Mouse (Mus musculus): Measurements from ENCODE around the gene Gm27029. TPM values are rescaled to one million over a fixed set of nuclear protein-coding genes. Genes with fewer than 3 reads are reported as not detected.
"Not testable (repeated sequence)": the region's sequence is repeated elsewhere in the genome, so short reads cannot be mapped to it uniquely, and the experiment has no call there.

The Gm27029 gene
- 10.4 and 11.5 TPM in 2 replicates for polyA plus RNA-seq (2014; fragmentation: Nextera tagmentation; extraction: Ambion mirVana)

- Histone ChIP-seq H3K4me2 (ENCODE audit: low read depth, severe bottlenecking) (peak within 1 kb of the TSS; percentile 96), H3K27me3 (ENCODE audit: control insufficient read depth, insufficient read depth, low read length) (no peaks in the 10 kb centered on the region), H3K36me3 (ENCODE audit: control insufficient read depth, insufficient read depth, low read length) (peaks cover under 1% of the 10 kb centered on the region; the same call in 1 of the 2 replicates), H3K4me3 (ENCODE audit: low read depth, low read length) (peak within 1 kb of the TSS; percentile 98), H3K4me1 (ENCODE audit: control insufficient read depth, insufficient read depth, low read length) (0 out of 2 replicates have a peak, but pooled peaks cover 7% of the 10 kb centered on the region), H3K9ac (ENCODE audit: low read length) (peak within 1 kb of the TSS; percentile 78), H3K9me3 (ENCODE audit: control insufficient read depth, low read length) (no peaks in the 10 kb centered on the region), H3K27ac (replicated peaks; ENCODE audit: low read depth, low read length) (peak within 1 kb of the TSS; percentile 52; the same call in 1 of the 2 replicates)
- WGBS = 6% methylated on average over 23 of the region's 23 CpGs
- ATAC-seq (ENCODE audit: insufficient number of reproducible peaks, low FRiP score, low TSS enrichment, low read depth) (peak; percentile 53; the same call in 1 of the 2 replicates), DNase-seq (ENCODE audit: low spot score) (no peak)
Observed at GRCm38 (mm10) chr11:101424105-101424851, at the start of gene Gm27029. Gm27029 (minus strand) TSS chr11:101424796.

- WGBS = 87% methylated on average over 5 of the region's 5 CpGs
- no peak overlapping the region for H3K4me3 ChIP-seq (ENCODE audit: low read depth, low read length)
- H3K4me1 ChIP-seq (ENCODE audit: control insufficient read depth, insufficient read depth, low read length) = no peaks in the 10 kb centered on the region; the same call in 1 of the 2 replicates
- no peak for ATAC-seq (ENCODE audit: insufficient number of reproducible peaks, low FRiP score, low TSS enrichment, low read depth)
- no peak overlapping the region for H3K9ac ChIP-seq (ENCODE audit: low read length)
- no peak overlapping the region for H3K4me2 ChIP-seq (ENCODE audit: low read depth, severe bottlenecking)
- DNase-seq (ENCODE audit: low spot score) = no peak
- H3K9me3 ChIP-seq (ENCODE audit: control insufficient read depth, low read length) = no peaks in the 10 kb centered on the region
- no peak overlapping the region for H3K27ac ChIP-seq (replicated peaks; ENCODE audit: low read depth, low read length)
- no peaks in the 10 kb centered on the region for H3K36me3 ChIP-seq (ENCODE audit: control insufficient read depth, insufficient read depth, low read length)
- H3K27me3 ChIP-seq (ENCODE audit: control insufficient read depth, insufficient read depth, low read length) = no peaks in the 10 kb centered on the region
Observed at GRCm38 (mm10) chr11:101474298-101474697, 49.7 kb upstream of the Gm27029 start.

DNA sequence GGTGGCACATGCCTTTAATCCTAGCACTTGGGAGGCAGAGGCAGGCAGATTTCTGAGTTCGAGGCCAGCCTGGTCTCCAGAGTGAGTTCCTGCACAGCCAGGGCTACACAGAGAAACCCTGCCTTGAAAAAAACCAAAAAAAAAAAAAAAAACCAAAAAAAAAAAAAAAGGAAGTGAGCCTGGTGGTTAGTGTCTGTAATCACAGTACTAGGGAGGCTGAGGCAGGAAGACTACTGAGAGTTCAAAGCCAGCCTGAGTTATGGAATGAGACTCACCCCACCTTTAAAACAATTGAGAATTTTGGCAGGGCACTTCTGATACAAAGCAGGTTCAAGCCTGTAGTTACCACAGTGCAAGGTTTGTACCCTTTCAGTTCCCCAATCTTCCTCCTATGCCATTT lies 49.1 kb upstream of the Gm27029 start:
- not testable (repeated sequence) for H3K4me3 ChIP-seq (ENCODE audit: low read depth, low read length); H3K9ac ChIP-seq (ENCODE audit: low read length); H3K4me2 ChIP-seq (ENCODE audit: low read depth, severe bottlenecking); H3K9me3 ChIP-seq (ENCODE audit: control insufficient read depth, low read length); H3K36me3 ChIP-seq (ENCODE audit: control insufficient read depth, insufficient read depth, low read length); ATAC-seq (ENCODE audit: insufficient number of reproducible peaks, low FRiP score, low TSS enrichment, low read depth); H3K4me1 ChIP-seq (ENCODE audit: control insufficient read depth, insufficient read depth, low read length); H3K27ac ChIP-seq (replicated peaks; ENCODE audit: low read depth, low read length); H3K27me3 ChIP-seq (ENCODE audit: control insufficient read depth, insufficient read depth, low read length); DNase-seq (ENCODE audit: low spot score)
- 71% methylated on average over 1 of the region's 1 CpGs for WGBS

DNA sequence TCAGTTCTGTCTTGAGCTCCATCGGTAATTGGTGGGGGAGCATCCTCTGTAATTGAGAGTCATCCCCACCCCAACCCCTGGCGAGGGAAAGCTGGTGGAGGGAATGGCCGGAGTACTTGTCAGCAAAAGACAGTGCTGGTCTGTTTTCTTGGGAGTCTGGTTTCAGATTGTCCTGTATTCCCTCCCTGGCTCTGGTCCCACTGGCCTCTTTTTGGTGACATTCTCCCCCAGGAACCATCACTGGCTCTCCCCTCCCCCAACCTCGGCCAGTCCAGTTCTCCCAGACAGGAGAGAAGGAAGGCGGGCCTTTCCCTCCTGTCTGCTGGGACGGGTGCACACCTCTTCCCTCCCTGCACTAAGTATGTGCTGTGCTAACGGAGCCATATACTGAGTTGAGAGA lies 47.7 kb upstream of the Gm27029 start:
- H3K27ac ChIP-seq (replicated peaks; ENCODE audit: low read depth, low read length) = no peak overlapping the region
- no peaks in the 10 kb centered on the region for H3K27me3 ChIP-seq (ENCODE audit: control insufficient read depth, insufficient read depth, low read length)
- 48% methylated on average over 7 of the region's 7 CpGs for WGBS
- no peaks in the 10 kb centered on the region for H3K36me3 ChIP-seq (ENCODE audit: control insufficient read depth, insufficient read depth, low read length)
- H3K4me3 ChIP-seq (ENCODE audit: low read depth, low read length) = no peak overlapping the region
- peaks cover 11% of the 10 kb centered on the region; the same call in 1 of the 2 replicates for H3K4me1 ChIP-seq (ENCODE audit: control insufficient read depth, insufficient read depth, low read length)
- no peaks in the 10 kb centered on the region for H3K9me3 ChIP-seq (ENCODE audit: control insufficient read depth, low read length)
- no peak overlapping the region for H3K4me2 ChIP-seq (ENCODE audit: low read depth, severe bottlenecking)
- H3K9ac ChIP-seq (ENCODE audit: low read length) = no peak overlapping the region
- no peak for ATAC-seq (ENCODE audit: insufficient number of reproducible peaks, low FRiP score, low TSS enrichment, low read depth)
- no peak for DNase-seq (ENCODE audit: low spot score)

DNA sequence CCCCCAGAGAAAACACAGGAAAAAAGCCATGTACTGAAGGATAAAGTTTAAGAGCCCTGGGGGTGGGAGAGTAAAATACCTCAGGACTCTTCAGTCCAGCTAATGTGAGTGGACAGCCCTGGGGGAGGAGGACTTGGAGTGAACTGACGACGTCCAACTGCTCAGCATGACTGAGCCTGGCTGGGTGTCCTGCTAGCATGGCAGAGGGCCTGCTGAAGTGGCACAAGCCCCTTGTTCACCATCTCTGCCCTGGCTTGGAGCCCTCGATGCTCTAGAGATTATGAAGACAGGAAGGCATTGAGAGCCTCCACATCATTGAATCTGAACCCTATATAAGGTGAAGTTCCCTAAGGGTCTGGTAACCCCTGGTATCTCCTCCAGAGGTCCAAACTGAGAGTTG lies 47.3 kb upstream of the Gm27029 start:
- ATAC-seq (ENCODE audit: insufficient number of reproducible peaks, low FRiP score, low TSS enrichment, low read depth) = no peak
- H3K4me1 ChIP-seq (ENCODE audit: control insufficient read depth, insufficient read depth, low read length) = peaks cover 11% of the 10 kb centered on the region; the same call in 1 of the 2 replicates
- no peak overlapping the region for H3K4me3 ChIP-seq (ENCODE audit: low read depth, low read length)
- no peak overlapping the region for H3K4me2 ChIP-seq (ENCODE audit: low read depth, severe bottlenecking)
- no peaks in the 10 kb centered on the region for H3K9me3 ChIP-seq (ENCODE audit: control insufficient read depth, low read length)
- no peak overlapping the region for H3K9ac ChIP-seq (ENCODE audit: low read length)
- no peaks in the 10 kb centered on the region for H3K36me3 ChIP-seq (ENCODE audit: control insufficient read depth, insufficient read depth, low read length)
- H3K27ac ChIP-seq (replicated peaks; ENCODE audit: low read depth, low read length) = no peak overlapping the region
- WGBS = 73% methylated on average over 3 of the region's 3 CpGs
- DNase-seq (ENCODE audit: low spot score) = no peak
- no peaks in the 10 kb centered on the region for H3K27me3 ChIP-seq (ENCODE audit: control insufficient read depth, insufficient read depth, low read length)

- Histone ChIP-seq H3K36me3 (ENCODE audit: control insufficient read depth, insufficient read depth, low read length) (no peaks in the 10 kb centered on the region), H3K27ac (replicated peaks; ENCODE audit: low read depth, low read length) (no peak overlapping the region), H3K27me3 (ENCODE audit: control insufficient read depth, insufficient read depth, low read length) (no peaks in the 10 kb centered on the region), H3K4me3 (ENCODE audit: low read depth, low read length) (no peak overlapping the region), H3K9me3 (ENCODE audit: control insufficient read depth, low read length) (no peaks in the 10 kb centered on the region), H3K4me1 (ENCODE audit: control insufficient read depth, insufficient read depth, low read length) (peaks cover 15% of the 10 kb centered on the region; the same call in 1 of the 2 replicates), H3K4me2 (ENCODE audit: low read depth, severe bottlenecking) (no peak overlapping the region), H3K9ac (ENCODE audit: low read length) (no peak overlapping the region)
- ATAC-seq (ENCODE audit: insufficient number of reproducible peaks, low FRiP score, low TSS enrichment, low read depth) (no peak), DNase-seq (ENCODE audit: low spot score) (no peak)
- 59% methylated on average over 7 of the region's 7 CpGs for WGBS
Observed at GRCm38 (mm10) chr11:101470206-101470605, 45.6 kb upstream of the Gm27029 start.

GRCm38 (mm10) chr11:101469155-101469554 lies 44.6 kb upstream of the Gm27029 start:
- Histone ChIP-seq H3K9me3 (ENCODE audit: control insufficient read depth, low read length) (no peaks in the 10 kb centered on the region), H3K27ac (replicated peaks; ENCODE audit: low read depth, low read length) (no peak overlapping the region), H3K27me3 (ENCODE audit: control insufficient read depth, insufficient read depth, low read length) (no peaks in the 10 kb centered on the region), H3K4me3 (ENCODE audit: low read depth, low read length) (peak overlapping the region; percentile 71; the same call in 1 of the 2 replicates), H3K4me2 (ENCODE audit: low read depth, severe bottlenecking) (peak overlapping the region; percentile 94), H3K9ac (ENCODE audit: low read length) (no peak overlapping the region), H3K4me1 (ENCODE audit: control insufficient read depth, insufficient read depth, low read length) (peaks cover 21% of the 10 kb centered on the region; the same call in 1 of the 2 replicates), H3K36me3 (ENCODE audit: control insufficient read depth, insufficient read depth, low read length) (no peaks in the 10 kb centered on the region)
- WGBS = 79% methylated on average over 4 of the region's 4 CpGs
- DNase-seq (ENCODE audit: low spot score) = no peak
- no peak for ATAC-seq (ENCODE audit: insufficient number of reproducible peaks, low FRiP score, low TSS enrichment, low read depth)

- ATAC-seq (ENCODE audit: insufficient number of reproducible peaks, low FRiP score, low TSS enrichment, low read depth) (no peak), DNase-seq (ENCODE audit: low spot score) (no peak)
- H3K4me1 ChIP-seq (ENCODE audit: control insufficient read depth, insufficient read depth, low read length) = peaks cover 26% of the 10 kb centered on the region
- no peak overlapping the region for H3K27ac ChIP-seq (replicated peaks; ENCODE audit: low read depth, low read length)
- H3K9ac ChIP-seq (ENCODE audit: low read length) = peak overlapping the region; percentile 66
- no peaks in the 10 kb centered on the region for H3K36me3 ChIP-seq (ENCODE audit: control insufficient read depth, insufficient read depth, low read length)
- WGBS = 3% methylated on average over 13 of the region's 13 CpGs
- H3K27me3 ChIP-seq (ENCODE audit: control insufficient read depth, insufficient read depth, low read length) = no peaks in the 10 kb centered on the region
- no peaks in the 10 kb centered on the region for H3K9me3 ChIP-seq (ENCODE audit: control insufficient read depth, low read length)
- peak overlapping the region; percentile 71 for H3K4me3 ChIP-seq (ENCODE audit: low read depth, low read length)
- H3K4me2 ChIP-seq (ENCODE audit: low read depth, severe bottlenecking) = peak overlapping the region; percentile 94
Observed at GRCm38 (mm10) chr11:101468731-101469130, 44.1 kb upstream of the Gm27029 start.
